Mouse (Mus musculus) cerebellum, adult 2 months (tissue): ENCODE measurements at regions not wholly inside any gene's neighbourhood (a gene's known extent, or its start where the extent isn't known, plus 50 kb on each side); places are given as distances from the start of the nearest gene placed in this dataset.

Source experiments
- CTCF ChIP-seq: fragments of 200-500 bp; IDR thresholded peaks from 2 replicates; pipeline ENCODE4 v1.5.1; 2011; ENCODE audit warnings: low read depth, mild to moderate bottlenecking, control low read depth, low read length, moderate library complexity, borderline replicate concordance; ENCODE audit not compliant: insufficient read depth
- POLR2A ChIP-seq: fragments of 200-500 bp; IDR thresholded peaks from 2 replicates; pipeline ENCODE4 v1.6.1; 2011; ENCODE audit warnings: low read length, control low read depth, borderline replicate concordance; ENCODE audit not compliant: insufficient read depth

DNA sequence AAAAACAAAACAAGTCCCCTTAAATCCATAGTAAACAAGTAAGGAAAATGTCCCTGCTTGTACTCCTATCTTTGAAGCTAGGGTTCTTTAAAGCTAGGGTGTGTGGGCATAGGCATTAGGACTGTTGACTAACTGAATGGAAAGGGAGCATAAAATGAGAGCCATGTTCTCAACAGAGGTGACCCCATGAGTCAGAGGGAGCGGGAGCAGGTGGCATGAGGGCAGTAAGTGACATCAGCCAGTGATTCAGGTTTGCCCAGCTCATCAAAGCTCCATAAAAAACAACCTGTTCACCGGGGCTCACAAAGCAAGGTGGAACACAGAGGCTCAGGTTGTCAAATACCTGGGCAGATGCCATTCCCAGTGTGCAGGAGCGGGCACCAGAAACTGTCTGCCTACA is 104.6 kb upstream of the 1700056E22Rik start:
- no peak for TF ChIP-seq POLR2A
- TF ChIP-seq CTCF = no peak
